Mouse (Mus musculus): ENCODE measurements at regions not wholly inside any gene's neighbourhood (a gene's known extent, or its start where the extent isn't known, plus 50 kb on each side); places are given as distances from the start of the nearest gene placed in this dataset.

DNA sequence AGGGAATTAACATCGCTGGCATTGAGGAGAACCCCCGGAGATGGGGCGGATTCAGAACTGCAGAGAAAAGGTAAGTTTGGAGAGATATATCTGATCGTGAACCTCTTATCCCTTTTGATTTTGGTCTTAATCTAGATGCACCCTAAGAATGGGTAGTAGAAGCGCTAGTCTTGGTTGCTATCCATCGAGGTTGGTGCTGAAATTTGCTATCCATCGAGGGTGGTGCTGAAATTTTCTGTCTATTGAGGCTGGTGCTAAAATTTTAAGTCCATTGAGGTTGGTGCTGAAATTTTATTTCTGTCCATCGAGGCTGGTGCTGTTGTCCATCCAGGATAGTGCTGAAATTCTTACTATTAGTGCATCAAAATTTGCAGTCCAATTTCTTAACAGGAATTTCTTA, 80.4 kb downstream of the Scgb1b3 start:
- intact Hi-C loops (cut with DNase I), result loop anchor here (2.0 kb wide), 1 partner anchor 15 kb away; no protein-coding TSS in a partner anchor
- Histone ChIP-seq H3K4me3 (no peak overlapping the region), H3K27ac (no peak overlapping the region)
- no peak for TF ChIP-seq CTCF (IDR thresholded peaks at IDR 0.05)
- no peak for DNase-seq (ENCODE audit: extremely low spot score in 1 of 2, low spot score in 2 of 2)

All from left cerebral cortex, adult 2 months (tissue).